Mouse (Mus musculus) adrenal gland, postnatal 10 days (tissue): ENCODE measurements around the gene Rbm12. TPM values are rescaled to one million over a fixed set of nuclear protein-coding genes. Genes with fewer than 3 reads are reported as not detected.
A peak's percentile ranks its signal among the peaks of the same experiment; 100 is the strongest.
"Not testable (repeated sequence)": the region's sequence is repeated elsewhere in the genome, so short reads cannot be mapped to it uniquely, and the experiment has no call there.

Source experiments
- DNase-seq: peaks from one replicate; pipeline ENCODE4 v3.0.0; 2021; ENCODE audit warnings: mixed read lengths
- long read RNA-seq, 2 experiments: library from polyadenylated mRNA; stranded (forward); transcript quantifications; one replicate each; pipeline ENCODE4 v2.0.0; 2021
- total RNA-seq, 2 experiments: library from RNA; stranded (reverse); gene quantifications; 2 replicates each; pipeline ENCODE4 v1.2.3; 2021

Gene Rbm12
- total RNA-seq: 10 to 100 TPM; 23.3 to 25.0 TPM
- long read RNA-seq, experiment 1, full-length matches to known transcripts: 1 of 13 reads
- long read RNA-seq, experiment 1, partial matches to known transcripts: 0 of 13 reads
- long read RNA-seq, experiment 1, other reads (novel, unspliced or antisense): 12 of 13 reads
- long read RNA-seq, experiment 2, full-length matches to known transcripts: 9 of 11 reads
- long read RNA-seq, experiment 2, partial matches to known transcripts: 0 of 11 reads
- long read RNA-seq, experiment 2, other reads (novel, unspliced or antisense): 2 of 11 reads

DNA sequence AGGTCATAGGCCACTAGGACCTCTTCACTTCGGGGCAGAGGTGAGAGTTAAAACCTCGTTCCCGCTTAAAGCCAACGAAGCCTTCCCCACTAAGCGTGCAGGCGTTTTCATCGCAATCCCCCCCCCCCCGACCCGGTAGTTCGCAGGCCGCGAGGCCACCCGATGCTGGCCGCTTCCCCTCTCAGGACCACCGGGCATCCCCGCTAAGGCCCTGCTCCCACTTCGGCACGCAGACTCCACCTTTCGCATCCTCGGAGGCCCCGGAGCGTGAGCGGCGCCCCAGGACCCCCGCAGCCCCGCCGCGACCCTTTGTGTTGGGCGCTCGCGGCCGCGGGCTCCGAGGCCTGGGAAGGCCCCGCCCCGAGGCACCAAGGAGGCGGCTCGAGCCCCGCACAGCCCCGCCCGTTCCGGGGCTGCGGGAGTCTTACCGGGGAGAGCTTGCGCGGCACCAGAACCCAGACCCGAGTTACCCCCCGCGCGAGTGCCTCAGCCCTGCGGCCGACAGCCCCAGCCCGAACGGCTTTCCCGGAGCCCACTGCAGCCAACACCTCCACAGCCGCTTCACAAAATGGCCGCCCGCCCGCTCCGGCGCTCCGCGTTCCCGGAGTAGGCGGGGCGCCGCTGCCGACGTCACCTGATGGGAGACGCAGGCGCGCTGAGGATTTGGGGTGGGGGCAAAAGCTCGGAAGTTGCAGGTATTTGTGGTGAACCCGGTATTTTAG, at the start of gene Rbm12, which contains the start of gene Cpne1:
Gene Rbm12 (minus strand): TSS at position 621 of the 722 bp plus-strand sequence.
Gene Cpne1 (minus strand): TSS at position 608 of the 722 bp plus-strand sequence.
- peak; percentile 95 for DNase-seq

DNA sequence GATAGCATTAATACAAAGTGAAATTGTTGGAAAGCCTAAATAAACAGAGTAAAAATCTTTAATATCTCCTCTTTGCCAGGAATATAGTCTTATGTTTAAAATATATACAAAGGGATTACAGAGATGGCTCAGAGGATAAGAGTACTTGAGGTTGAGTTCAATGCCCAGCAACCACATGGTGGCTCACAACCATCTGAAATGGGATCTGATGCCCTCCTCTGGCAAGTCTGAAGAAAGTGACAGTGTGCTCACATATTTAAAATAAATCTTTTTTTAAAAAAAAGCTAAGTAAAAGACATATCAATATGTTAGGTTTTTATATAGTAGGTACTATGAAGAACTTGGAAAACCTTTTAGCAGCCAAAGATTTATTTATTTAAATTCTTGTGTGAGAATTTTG, 39.8 kb upstream of the Rbm12 start:
- no peak for DNase-seq

DNA sequence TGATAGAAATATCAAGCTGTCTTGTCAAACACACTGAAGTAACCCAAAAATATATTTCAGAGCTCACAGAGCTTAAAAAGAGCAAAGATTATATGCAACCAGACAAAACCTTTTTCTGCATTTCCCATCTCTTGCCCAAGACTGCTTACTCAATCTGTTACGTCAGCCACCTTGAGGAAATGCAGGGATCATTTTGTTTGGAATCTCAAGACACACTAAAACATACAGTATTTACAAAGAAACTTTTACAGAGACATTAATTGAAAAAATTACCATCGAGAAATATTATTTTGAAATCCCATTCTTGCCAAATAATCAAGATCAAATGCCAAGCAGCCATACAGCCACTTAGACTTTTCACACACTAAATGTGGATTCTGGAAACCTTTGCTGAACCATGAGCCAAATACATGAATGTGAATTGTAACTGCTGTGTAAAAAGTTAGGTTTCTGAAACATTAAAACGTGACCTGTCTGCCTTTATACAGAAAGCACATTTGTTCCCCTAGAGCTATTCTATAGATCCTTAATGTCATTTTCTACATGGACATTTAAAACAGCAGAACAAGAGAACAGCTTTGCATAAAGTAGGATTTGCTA, 35.6 kb upstream of the Rbm12 start:
- DNase-seq: peak; percentile 22

GRCm38 (mm10) chr2:156146272-156146989, 34.7 kb upstream of the Rbm12 start:
- DNase-seq: no peak

- no peak for DNase-seq
These were observed 33.8 kb upstream of the Rbm12 start for GRCm38 (mm10) chr2:156145486-156146130.

DNA sequence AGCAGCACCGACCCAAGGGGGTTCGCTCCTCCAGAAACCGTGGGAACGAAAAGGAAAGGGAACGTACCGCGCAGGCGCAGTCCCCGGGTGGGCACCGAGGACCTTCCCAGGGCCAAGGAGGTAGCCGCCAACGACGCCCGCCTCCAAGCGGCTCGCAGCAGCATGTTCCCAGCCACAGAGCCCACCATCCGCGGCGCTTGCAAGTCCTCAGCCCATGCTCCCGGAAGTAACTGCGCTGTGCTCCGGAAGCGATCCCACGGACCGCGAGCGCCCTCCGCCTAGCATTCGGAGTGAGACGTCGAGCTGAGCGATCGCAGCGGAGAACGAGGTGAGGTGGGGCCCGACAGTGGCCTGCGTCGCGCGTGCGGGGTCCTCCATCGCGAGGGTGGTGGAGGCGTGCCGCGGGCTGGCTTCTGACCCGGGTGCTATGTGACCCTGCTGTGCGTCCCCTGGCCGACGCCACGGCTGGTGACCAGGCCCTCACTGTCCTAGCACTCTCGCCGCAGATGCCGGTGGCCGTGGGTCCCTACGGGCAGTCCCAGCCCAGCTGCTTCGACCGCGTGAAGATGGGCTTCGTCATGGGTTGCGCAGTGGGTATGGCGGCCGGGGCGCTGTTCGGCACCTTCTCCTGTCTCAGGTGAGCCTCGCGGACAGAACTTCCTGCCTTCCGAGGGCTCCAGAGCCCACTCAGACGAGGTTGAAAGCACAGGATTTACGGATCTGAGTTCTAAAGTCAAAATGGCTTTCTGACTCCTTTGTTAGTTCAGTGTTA, 32.4 kb upstream of the Rbm12 start, which contains the start of the genes Romo1 and Nfs1:
Gene Romo1 (plus strand): TSS at position 87 of the 772 bp plus-strand sequence.
Gene Nfs1 (minus strand): TSS at position 234 of the 772 bp plus-strand sequence.
- DNase-seq: peak; percentile 96

DNA sequence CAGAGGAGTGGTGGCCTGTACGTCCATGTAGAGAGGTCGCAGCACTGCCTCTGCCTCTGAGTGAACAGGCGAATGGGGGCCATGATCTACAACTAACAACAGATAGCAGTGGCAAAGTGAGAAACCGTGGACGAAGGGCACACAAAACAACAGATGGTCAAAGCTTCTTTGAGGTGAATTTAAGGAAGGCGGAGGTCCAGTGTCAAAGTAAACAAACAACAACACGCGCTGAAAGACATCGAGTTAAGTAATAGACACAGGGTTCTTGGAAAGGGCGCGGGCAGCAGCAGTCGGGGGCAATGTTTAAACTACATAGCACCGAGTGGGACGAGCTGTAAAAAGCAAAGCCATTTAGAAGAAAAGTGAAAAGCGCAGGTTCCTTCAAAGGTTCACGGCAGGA, 31.6 kb upstream of the Rbm12 start:
- peak; percentile 17 for DNase-seq

GRCm38 (mm10) chr2:156142820-156143219, 31.0 kb upstream of the Rbm12 start:
- no peak for DNase-seq

- DNase-seq: no peak
These were observed 23.9 kb upstream of the Rbm12 start for GRCm38 (mm10) chr2:156135695-156136094.

DNA sequence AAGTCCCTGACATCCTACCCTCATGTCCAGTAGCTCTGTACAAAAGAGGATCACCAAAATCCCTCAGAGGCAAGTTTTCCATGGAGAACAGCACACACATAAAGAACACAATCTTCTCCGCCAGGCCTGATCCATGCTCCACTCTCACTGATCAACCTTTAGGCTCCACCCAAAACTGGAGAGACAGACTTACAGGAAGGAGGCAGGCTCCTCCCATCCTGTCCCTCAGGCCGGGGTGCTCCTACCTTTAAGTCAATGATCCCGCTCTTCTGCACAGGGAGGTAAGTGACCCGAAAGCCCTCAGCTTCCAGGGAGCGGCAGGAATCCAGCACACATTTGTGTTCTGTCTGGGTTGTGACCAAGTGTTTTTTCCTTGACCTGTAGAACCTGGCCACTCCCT, 22.4 kb upstream of the Rbm12 start:
- no peak for DNase-seq

GRCm38 (mm10) chr2:156126992-156127391, 15.2 kb upstream of the Rbm12 start, which contains the start of gene Gm28036:
Gene Gm28036, minus strand, starts transcription at chr2:156127092.
- DNase-seq: no peak

DNA sequence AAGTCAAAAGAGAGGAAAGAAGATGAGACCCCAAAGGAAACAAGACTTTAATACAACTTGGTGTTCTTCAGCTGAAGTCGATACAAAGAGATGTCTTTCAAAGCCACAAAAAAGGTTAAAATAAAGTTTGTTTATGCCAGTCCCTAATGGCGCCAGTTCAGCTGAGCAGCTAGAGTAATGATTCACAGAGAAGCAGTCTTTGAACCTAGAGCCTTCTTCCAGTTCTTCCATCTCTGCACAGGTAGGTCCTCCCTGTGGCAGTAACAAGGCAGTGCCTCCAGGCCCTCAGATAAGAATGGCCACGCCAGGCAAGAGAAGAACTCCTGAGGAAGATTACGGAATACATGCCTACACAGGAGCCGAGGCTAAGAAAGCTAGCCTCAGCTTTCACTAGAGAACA, 12.0 kb upstream of the Rbm12 start:
- DNase-seq: no peak

DNA sequence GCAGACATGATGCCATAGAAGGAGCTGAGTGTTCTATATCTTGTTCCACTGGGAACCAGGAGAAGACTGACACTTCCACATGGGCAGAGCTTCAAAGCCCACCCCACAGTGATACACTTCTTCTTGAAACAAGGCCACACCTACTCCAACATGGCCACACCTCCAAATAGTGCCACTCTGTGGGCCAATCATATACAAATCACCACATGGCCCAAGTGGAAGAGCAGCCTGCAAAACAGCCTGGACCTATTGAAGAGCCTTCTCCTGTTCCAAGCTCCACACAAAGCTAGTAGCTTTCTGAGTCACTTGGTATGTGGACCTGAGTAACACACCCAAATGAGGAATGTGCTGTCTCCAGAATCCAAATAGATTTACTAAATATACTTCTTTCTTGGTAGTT, 7.8 kb upstream of the Rbm12 start:
- no peak for DNase-seq

DNA sequence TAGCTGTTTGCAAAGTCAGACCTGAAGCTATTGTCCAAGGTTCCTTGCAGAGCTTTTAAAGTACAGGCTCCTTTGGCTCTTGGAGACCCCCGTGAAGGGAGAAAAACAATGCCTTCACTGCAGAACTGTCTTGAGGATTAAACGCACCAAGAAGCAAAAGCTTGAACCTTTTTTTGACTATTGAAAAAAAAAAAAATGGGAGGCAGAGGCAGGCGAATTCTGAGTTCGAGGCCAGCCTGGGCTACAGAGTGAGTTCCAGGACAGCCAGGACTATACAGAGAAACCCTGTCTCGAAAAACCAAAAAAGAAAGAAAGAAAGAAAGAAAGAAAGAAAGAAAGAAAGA, 274 bp upstream of the Rbm12 start:
- DNase-seq: not testable (repeated sequence)

GRCm38 (mm10) chr2:156110627-156111357, 986 bp downstream of the Rbm12 start:
- DNase-seq: peak; percentile 18

DNA sequence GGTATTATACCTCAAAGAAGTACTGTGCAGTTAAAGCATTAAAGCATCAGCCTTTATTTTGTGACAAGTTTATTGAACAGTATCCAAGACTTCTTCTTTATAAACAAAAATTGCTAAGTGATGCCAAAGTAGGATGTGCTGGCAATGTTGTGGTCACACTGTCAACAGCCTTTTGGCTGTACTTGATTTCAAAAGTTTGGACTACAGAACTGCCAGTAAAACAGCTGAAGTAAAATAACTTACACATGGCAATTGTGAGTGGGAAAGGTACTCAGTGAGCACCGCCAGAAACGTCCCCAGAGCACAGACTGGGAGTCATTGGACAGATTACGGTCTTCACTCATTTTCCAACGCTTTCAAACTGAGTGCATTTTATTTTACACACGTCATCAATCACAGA, 19.9 kb downstream of the Rbm12 start:
- DNase-seq: no peak

DNA sequence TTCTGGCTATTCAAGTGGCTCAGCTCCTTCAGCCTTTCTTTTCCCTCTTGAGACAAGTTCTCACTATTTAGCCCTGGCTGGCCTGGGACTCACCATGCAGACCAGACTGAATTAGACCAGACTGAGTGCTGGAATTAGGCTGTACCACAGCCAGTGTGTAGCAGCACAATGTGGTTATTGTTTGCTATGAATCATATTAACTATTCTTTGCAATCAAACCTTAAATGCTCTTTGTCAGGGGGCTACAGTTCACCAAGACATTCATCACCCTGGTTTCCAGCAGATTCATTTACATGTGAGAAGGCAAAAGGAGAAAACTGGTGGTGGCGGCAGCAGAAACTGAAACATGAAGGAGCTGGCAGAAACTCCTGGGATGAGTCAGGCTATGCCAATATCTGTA, 22.0 kb downstream of the Rbm12 start:
- DNase-seq: no peak

DNA sequence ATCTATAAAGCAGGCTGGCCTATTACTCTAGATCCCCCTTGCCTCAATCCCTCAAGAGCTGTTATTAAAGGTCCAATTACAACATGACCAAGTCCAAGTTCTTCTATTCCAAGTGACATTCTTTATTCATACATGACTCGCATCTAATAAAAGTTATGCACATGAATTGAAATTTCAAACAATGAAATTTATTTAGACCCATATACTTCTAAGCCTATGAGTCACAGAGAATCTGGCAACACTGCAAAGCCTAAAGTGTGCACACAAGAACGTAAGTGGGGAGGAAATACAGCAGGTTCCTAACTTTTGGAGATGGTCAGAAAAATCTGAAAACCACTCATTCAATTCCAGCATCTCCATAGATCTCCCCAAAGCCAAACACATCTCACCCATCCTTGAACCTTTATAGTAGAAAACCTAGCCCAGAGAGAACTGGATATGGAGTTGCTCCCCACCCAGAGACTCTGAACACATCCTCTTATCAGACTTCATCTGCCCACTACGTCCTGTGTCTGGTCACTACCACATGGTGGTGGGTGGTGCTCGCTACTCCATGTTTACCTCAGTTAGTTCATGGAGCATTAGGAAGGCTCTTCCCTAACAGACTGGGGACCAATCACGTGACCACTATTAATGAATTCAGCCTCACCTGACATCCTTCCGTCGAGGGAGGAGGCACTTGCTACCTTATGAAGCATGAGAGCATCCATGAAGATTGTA, 24.2 kb downstream of the Rbm12 start:
- no peak for DNase-seq

DNA sequence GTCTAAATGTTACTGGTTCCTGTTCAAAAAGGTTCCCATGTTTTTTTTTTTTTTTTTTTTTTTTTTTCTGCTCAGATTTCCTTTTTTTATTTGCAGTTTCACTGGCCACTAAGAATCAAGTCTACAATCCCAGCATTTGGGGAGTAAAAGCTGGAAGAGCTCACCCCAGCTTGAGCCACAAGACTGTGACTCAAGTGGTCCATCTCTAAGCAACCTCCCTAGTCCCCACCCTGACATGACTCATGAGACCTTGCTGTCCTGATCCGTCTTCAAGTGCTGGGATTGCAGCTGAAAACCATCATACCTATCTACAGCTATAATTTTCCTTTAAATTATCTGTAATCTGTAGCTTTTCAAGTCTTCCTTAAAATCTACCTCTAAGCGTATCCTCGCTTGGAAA, 27.2 kb downstream of the Rbm12 start:
- DNase-seq: no peak

- DNase-seq: no peak
These were observed 31.4 kb downstream of the Rbm12 start for GRCm38 (mm10) chr2:156080391-156080790.
